Mouse (Mus musculus): Measurements from ENCODE around the gene Hmgn3. TPM values are rescaled to one million over a fixed set of nuclear protein-coding genes. Genes with fewer than 3 reads are reported as not detected.

Hmgn3 gene
- polyA plus RNA-seq (2012; rRNA removed), result 1.8 and 2.8 TPM in 2 replicates

GRCm38 (mm10) chr9:83146446-83147188 is at the start of gene Hmgn3:
TSS of gene Hmgn3 (minus strand) at chr9:83146685.

Other genes with a start within 250 kb of the Hmgn3 start
- 0.52 and 0.56 TPM in 2 replicates for gene Phip, start 171.2 kb downstream of the Hmgn3 start, polyA plus RNA-seq (2012; rRNA removed)